Mouse (Mus musculus) G1E (cell line): ENCODE measurements around the gene Drd5. TPM values are rescaled to one million over a fixed set of nuclear protein-coding genes. Genes with fewer than 3 reads are reported as not detected.

Experiments
- ATAC-seq: 2 replicates; pipeline ENCODE4 v1.8.0; 2016; ENCODE audit warnings: mild to moderate bottlenecking; ENCODE audit not compliant: insufficient number of reproducible peaks, poor library complexity, low FRiP score, severe bottlenecking; ENCODE audit errors: extremely low read depth
- DNase-seq: peaks from one replicate; pipeline ENCODE4 v3.0.0; 2012; ENCODE audit warnings: low spot score
- H3K27me3 ChIP-seq: 2 replicates; pipeline ENCODE4 v1.6.1; 2012; ENCODE audit warnings: mild to moderate bottlenecking, low read length, inconsistent platforms; ENCODE audit not compliant: insufficient read depth
- H3K36me3 ChIP-seq: replicated peaks from 2 replicates; pipeline ENCODE3; 2012; ENCODE audit warnings: mild to moderate bottlenecking, inconsistent platforms
- H3K4me1 ChIP-seq: 2 replicates; pipeline ENCODE4 v1.6.1; 2012; ENCODE audit warnings: low read depth, low read length, inconsistent platforms, mixed read lengths; ENCODE audit not compliant: insufficient read depth
- H3K4me3 ChIP-seq: 2 replicates; pipeline ENCODE4 v1.5.1; 2012; ENCODE audit warnings: low read depth, mild to moderate bottlenecking, inconsistent platforms, low read length, moderate library complexity, mixed read lengths
- H3K9me3 ChIP-seq: replicated peaks from 2 replicates; pipeline ENCODE4 v1.6.1; 2012; ENCODE audit warnings: inconsistent platforms
- CTCF ChIP-seq: IDR thresholded peaks from 2 replicates; pipeline ENCODE4 v1.5.1; 2012; ENCODE audit warnings: low read depth, low read length, inconsistent platforms, mixed read lengths
- GATA1 ChIP-seq: IDR thresholded peaks from 2 replicates; pipeline ENCODE4 v1.6.1; 2012; ENCODE audit warnings: borderline replicate concordance, low read length, inconsistent platforms, mixed read lengths
- GATA2 ChIP-seq: IDR thresholded peaks from 2 replicates; pipeline ENCODE4 v1.6.1; 2012; ENCODE audit warnings: low read depth, low read length, inconsistent platforms, borderline replicate concordance
- POLR2AphosphoS5 ChIP-seq: IDR thresholded peaks from 2 replicates; pipeline ENCODE4 v1.6.1; 2012; ENCODE audit warnings: low read depth, low read length, inconsistent platforms; ENCODE audit not compliant: insufficient replicate concordance
- TAL1 ChIP-seq: conservative IDR thresholded peaks from 2 replicates; pipeline ENCODE4 v1.6.1; 2012; ENCODE audit warnings: low read depth, low read length, inconsistent platforms, mixed read lengths
- polyA plus RNA-seq: library from polyadenylated mRNA; stranded (reverse); fragments of >175 nt; gene quantifications from 2 replicates; pipeline ENCODE4 v1.2.3, GENCODE M21; 2012
- total RNA-seq, 2 experiments: library from RNA; stranded (forward) in 1 of 2; stranded (reverse) in 1 of 2; fragments of 200-1000 nt in 1 of 2; fragments of >200 nt in 1 of 2; fragmentation: Nextera tagmentation in 1 of 2; gene quantifications; 2 replicates each; pipeline ENCODE4 v1.2.3; 2014 to 2017

Gene Drd5
- total and polyA plus RNA-seq, 3 experiments, result 0.05 TPM; not detected in 2

- Histone ChIP-seq H3K36me3 (no peaks in the 10 kb centered on the region), H3K27me3 (no peaks in the 10 kb centered on the region), H3K4me3 (no peak overlapping the region), H3K9me3 (no peaks in the 10 kb centered on the region), H3K4me1 (no peaks in the 10 kb centered on the region)
- no peak for ATAC-seq
- no peak for DNase-seq
- no peak for TF ChIP-seq TAL1
- no peak for TF ChIP-seq GATA2
- no peak for TF ChIP-seq CTCF
- TF ChIP-seq POLR2AphosphoS5, result no peak
- TF ChIP-seq GATA1, result no peak
Measured at GRCm38 (mm10) chr5:38343101-38343500, 23.9 kb downstream of the Drd5 start.

- H3K9me3 ChIP-seq, result no peaks in the 10 kb centered on the region
- DNase-seq (peak; percentile 10), ATAC-seq (0 out of 2 replicates have a peak, but pooled peaks have one; percentile 28)
- peaks cover under 1% of the 10 kb centered on the region; the same call in 1 of the 2 replicates for H3K27me3 ChIP-seq
- TF ChIP-seq GATA2 (no peak), TAL1 (no peak), POLR2AphosphoS5 (no peak), CTCF (no peak), GATA1 (no peak)
- no peaks in the 10 kb centered on the region for H3K4me1 ChIP-seq
- H3K4me3 ChIP-seq, result no peak overlapping the region
- no peaks in the 10 kb centered on the region for H3K36me3 ChIP-seq
Measured at GRCm38 (mm10) chr5:38346646-38347432, 27.7 kb downstream of the Drd5 start.

- Histone ChIP-seq H3K4me1 (no peaks in the 10 kb centered on the region), H3K4me3 (no peak overlapping the region), H3K36me3 (no peaks in the 10 kb centered on the region), H3K27me3 (peaks cover 2% of the 10 kb centered on the region; the same call in 1 of the 2 replicates), H3K9me3 (no peaks in the 10 kb centered on the region)
- no peak for DNase-seq
- ATAC-seq, result no peak
- TF ChIP-seq GATA1, result no peak
- no peak for TF ChIP-seq POLR2AphosphoS5
- no peak for TF ChIP-seq CTCF
- TF ChIP-seq GATA2, result no peak
Measured at GRCm38 (mm10) chr5:38350351-38350929, 31.3 kb downstream of the Drd5 start.

GRCm38 (mm10) chr5:38356927-38357326 is 37.8 kb downstream of the Drd5 start:
- H3K4me3 ChIP-seq, result no peak overlapping the region
- ATAC-seq, result no peak
- no peak for TF ChIP-seq GATA1
- no peaks in the 10 kb centered on the region for H3K4me1 ChIP-seq
- H3K36me3 ChIP-seq, result no peaks in the 10 kb centered on the region
- peaks cover under 1% of the 10 kb centered on the region; the same call in 1 of the 2 replicates for H3K27me3 ChIP-seq
- no peak for DNase-seq
- H3K9me3 ChIP-seq, result no peaks in the 10 kb centered on the region

- H3K36me3 ChIP-seq, result no peaks in the 10 kb centered on the region
- DNase-seq (no peak), ATAC-seq (no peak)
- no peak overlapping the region for H3K4me3 ChIP-seq
- H3K9me3 ChIP-seq, result no peaks in the 10 kb centered on the region
- no peak for TF ChIP-seq POLR2AphosphoS5
- TF ChIP-seq CTCF, result no peak
- no peak for TF ChIP-seq TAL1
- no peak for TF ChIP-seq GATA1
- TF ChIP-seq GATA2, result no peak
- H3K4me1 ChIP-seq, result no peaks in the 10 kb centered on the region
- no peaks in the 10 kb centered on the region; the same call in 1 of the 2 replicates for H3K27me3 ChIP-seq
Measured at GRCm38 (mm10) chr5:38359716-38360115, 40.5 kb downstream of the Drd5 start.

GRCm38 (mm10) chr5:38364396-38364795 is 45.2 kb downstream of the Drd5 start:
- no peak for DNase-seq
- Histone ChIP-seq H3K9me3 (no peaks in the 10 kb centered on the region), H3K36me3 (no peaks in the 10 kb centered on the region), H3K27me3 (peaks cover 11% of the 10 kb centered on the region; the same call in 1 of the 2 replicates), H3K4me3 (no peak overlapping the region), H3K4me1 (peaks cover 4% of the 10 kb centered on the region; the same call in 1 of the 2 replicates)
- no peak for ATAC-seq
- no peak for TF ChIP-seq CTCF
- TF ChIP-seq TAL1, result no peak
- no peak for TF ChIP-seq POLR2AphosphoS5
- TF ChIP-seq GATA2, result no peak
- no peak for TF ChIP-seq GATA1

DNA sequence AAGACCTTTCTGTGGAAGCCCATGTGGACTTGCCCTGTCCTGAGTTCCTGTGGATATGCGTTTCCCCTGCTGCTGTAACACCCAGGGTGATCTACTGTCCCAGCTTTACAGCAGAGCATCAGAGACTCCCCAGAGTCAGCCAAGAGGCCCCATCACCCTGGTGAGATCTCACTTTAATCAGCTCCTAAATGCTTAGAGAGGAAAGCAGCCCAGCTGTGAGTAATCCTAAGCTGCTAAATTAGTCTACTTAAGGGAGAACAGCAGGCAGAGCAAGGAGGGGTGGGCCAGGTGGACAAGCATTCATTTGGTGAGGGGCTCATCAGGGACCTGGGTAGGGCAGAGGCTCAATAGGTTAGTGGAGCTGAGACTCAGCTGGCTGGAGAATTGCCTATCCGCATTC is 46.4 kb downstream of the Drd5 start:
- Histone ChIP-seq H3K4me3 (no peak overlapping the region), H3K9me3 (no peaks in the 10 kb centered on the region), H3K36me3 (no peaks in the 10 kb centered on the region), H3K27me3 (peaks cover 11% of the 10 kb centered on the region; the same call in 1 of the 2 replicates), H3K4me1 (peaks cover 4% of the 10 kb centered on the region; the same call in 1 of the 2 replicates)
- DNase-seq (no peak), ATAC-seq (no peak)
- TF ChIP-seq GATA1 (no peak), TAL1 (no peak), CTCF (no peak), GATA2 (no peak), POLR2AphosphoS5 (no peak)
